Mouse (Mus musculus) stomach, embryonic 16.5 days (tissue): Measurements from ENCODE around the gene Kif18a. TPM values are rescaled to one million over a fixed set of nuclear protein-coding genes. Genes with fewer than 3 reads are reported as not detected.
A peak's percentile ranks its signal among the peaks of the same experiment; 100 is the strongest.

Experiments used
- ATAC-seq: fragments of 200-750 bp; cut with Nextera tagmentation; 2 replicates; pipeline ENCODE4 v1.8.0; 2017; ENCODE audit warnings: moderate number of reproducible peaks, moderate TSS enrichment; ENCODE audit not compliant: insufficient read depth, low FRiP score
- H3K27ac ChIP-seq: fragments of 300-500 bp; sonication (generic); 2 replicates; pipeline ENCODE4 v1.5.1; 2014; ENCODE audit warnings: low read length
- H3K27me3 ChIP-seq: fragments of 300-500 bp; sonication (generic); 2 replicates; pipeline ENCODE4 v1.6.1; 2014; ENCODE audit warnings: low read length, control low read depth, mixed read lengths; ENCODE audit not compliant: control insufficient read depth, insufficient read depth
- H3K36me3 ChIP-seq: fragments of 300-500 bp; sonication (generic); 2 replicates; pipeline ENCODE4 v1.6.1; 2014; ENCODE audit warnings: low read length; ENCODE audit not compliant: control insufficient read depth, insufficient read depth
- H3K4me1 ChIP-seq: fragments of 300-500 bp; sonication (generic); 2 replicates; pipeline ENCODE4 v1.6.1; 2014; ENCODE audit warnings: low read length, control low read depth, mixed read lengths; ENCODE audit not compliant: control insufficient read depth, insufficient read depth
- H3K4me2 ChIP-seq: fragments of 300-500 bp; sonication (generic); 2 replicates; pipeline ENCODE4 v1.6.1; 2014; ENCODE audit warnings: low read depth, low read length, mixed read lengths
- H3K4me3 ChIP-seq: fragments of 300-500 bp; sonication (generic); replicated peaks from 2 replicates; pipeline ENCODE4 v1.5.1; 2014; ENCODE audit warnings: mild to moderate bottlenecking, low read length
- H3K9ac ChIP-seq: fragments of 300-500 bp; sonication (generic); 2 replicates; pipeline ENCODE4 v1.6.1; 2014; ENCODE audit warnings: low read length
- H3K9me3 ChIP-seq: fragments of 300-500 bp; sonication (generic); replicated peaks from 2 replicates; pipeline ENCODE4 v1.6.1; 2016; ENCODE audit warnings: low read length, control low read depth; ENCODE audit not compliant: control insufficient read depth
- WGBS: fragments of 180-500 bp; shearing (Covaris S2); extraction: QIAGEN DNeasy Blood & Tissue Kit; methylation state at CpG from one replicate; pipeline ENCODE4 v1.1.7; 2014; 5-methylcytosine and 5-hydroxymethylcytosine counted together
- polyA plus RNA-seq: library from polyadenylated mRNA; unstranded; fragments of >200 nt; fragmentation: Nextera tagmentation; extraction: Ambion mirVana; gene quantifications from 2 replicates; pipeline ENCODE4 v1.2.1, GENCODE M21; 2015

Kif18a gene
- polyA plus RNA-seq, result 14.2 and 16.6 TPM in 2 replicates

GRCm38 (mm10) chr2:109280600-109281340 lies at the start of gene Kif18a, which contains the start of gene Mettl15:
TSS of gene Kif18a (plus strand) at chr2:109280738.
TSS of gene Mettl15 (minus strand) at chr2:109280748.
- WGBS, result under 1% methylated on average over 51 of the region's 51 CpGs

GRCm38 (mm10) chr2:109233876-109234275 lies 46.7 kb upstream of the Kif18a start:
- Histone ChIP-seq H3K9me3 (no peaks in the 10 kb centered on the region), H3K27ac (no peak overlapping the region), H3K4me1 (no peaks in the 10 kb centered on the region), H3K4me3 (no peak overlapping the region), H3K4me2 (no peak overlapping the region), H3K36me3 (no peaks in the 10 kb centered on the region), H3K27me3 (no peaks in the 10 kb centered on the region), H3K9ac (no peak overlapping the region)
- WGBS, result 81% methylated on average over 4 of the region's 4 CpGs
- ATAC-seq, result no peak

More at GRCm38 (mm10) chr2:109280600-109281340, at the start of gene Kif18a, which contains the start of gene Mettl15:
- Histone ChIP-seq H3K27ac (peak within 1 kb of the TSS; percentile 85), H3K4me2 (peak within 1 kb of the TSS; percentile 77), H3K27me3 (no peaks in the 10 kb centered on the region), H3K9ac (peak within 1 kb of the TSS; percentile 88), H3K9me3 (no peaks in the 10 kb centered on the region), H3K4me3 (peak within 1 kb of the TSS; percentile 87), H3K4me1 (peaks cover 11% of the 10 kb centered on the region; the same call in 1 of the 2 replicates), H3K36me3 (no peaks in the 10 kb centered on the region)
- peak; percentile 98 for ATAC-seq

GRCm38 (mm10) chr2:109235741-109236140 lies 44.8 kb upstream of the Kif18a start:
- Histone ChIP-seq H3K36me3 (no peaks in the 10 kb centered on the region), H3K4me3 (no peak overlapping the region), H3K27me3 (no peaks in the 10 kb centered on the region), H3K4me1 (no peaks in the 10 kb centered on the region), H3K9ac (no peak overlapping the region), H3K4me2 (no peak overlapping the region), H3K27ac (no peak overlapping the region), H3K9me3 (no peaks in the 10 kb centered on the region)
- 82% methylated on average over 1 of the region's 1 CpGs for WGBS
- ATAC-seq, result no peak

- Histone ChIP-seq H3K4me2 (no peak overlapping the region), H3K9ac (no peak overlapping the region), H3K4me3 (no peak overlapping the region), H3K27ac (no peak overlapping the region), H3K36me3 (no peaks in the 10 kb centered on the region), H3K4me1 (no peaks in the 10 kb centered on the region), H3K27me3 (no peaks in the 10 kb centered on the region), H3K9me3 (no peaks in the 10 kb centered on the region)
- ATAC-seq, result no peak
- 63% methylated on average over 3 of the region's 3 CpGs for WGBS
Observed at GRCm38 (mm10) chr2:109241947-109242346, 38.6 kb upstream of the Kif18a start.

GRCm38 (mm10) chr2:109262779-109263178 lies 17.8 kb upstream of the Kif18a start:
- no peak overlapping the region for H3K4me2 ChIP-seq
- no peak overlapping the region for H3K9ac ChIP-seq
- H3K9me3 ChIP-seq, result no peaks in the 10 kb centered on the region
- no peaks in the 10 kb centered on the region for H3K36me3 ChIP-seq
- H3K4me3 ChIP-seq, result no peak overlapping the region
- H3K27me3 ChIP-seq, result no peaks in the 10 kb centered on the region
- no peak overlapping the region for H3K27ac ChIP-seq
- no peaks in the 10 kb centered on the region for H3K4me1 ChIP-seq
- WGBS, result 81% methylated on average over 1 of the region's 1 CpGs
- no peak for ATAC-seq

GRCm38 (mm10) chr2:109273098-109273497 lies 7.4 kb upstream of the Kif18a start:
- Histone ChIP-seq H3K4me3 (no peak overlapping the region), H3K9ac (no peak overlapping the region), H3K4me1 (no peaks in the 10 kb centered on the region), H3K4me2 (no peak overlapping the region), H3K9me3 (no peaks in the 10 kb centered on the region), H3K27me3 (no peaks in the 10 kb centered on the region), H3K27ac (no peak overlapping the region), H3K36me3 (no peaks in the 10 kb centered on the region)
- ATAC-seq, result no peak
- 79% methylated on average over 1 of the region's 1 CpGs for WGBS

- no peak for ATAC-seq
- H3K36me3 ChIP-seq, result no peaks in the 10 kb centered on the region
- peak overlapping the region; percentile 46; the same call in 1 of the 2 replicates for H3K27ac ChIP-seq
- peak overlapping the region; percentile 70 for H3K4me2 ChIP-seq
- 4% methylated on average over 7 of the region's 7 CpGs for WGBS
- H3K4me3 ChIP-seq, result peak overlapping the region; percentile 75
- H3K9ac ChIP-seq, result peak overlapping the region; percentile 82
- no peaks in the 10 kb centered on the region for H3K27me3 ChIP-seq
- no peaks in the 10 kb centered on the region for H3K9me3 ChIP-seq
- peaks cover 11% of the 10 kb centered on the region; the same call in 1 of the 2 replicates for H3K4me1 ChIP-seq
Observed at GRCm38 (mm10) chr2:109277593-109277992, 2.9 kb upstream of the Kif18a start.

- Histone ChIP-seq H3K4me1 (peaks cover 11% of the 10 kb centered on the region; the same call in 1 of the 2 replicates), H3K27me3 (no peaks in the 10 kb centered on the region), H3K9me3 (no peaks in the 10 kb centered on the region), H3K27ac (peak overlapping the region; percentile 46; the same call in 1 of the 2 replicates), H3K4me3 (peak overlapping the region; percentile 75), H3K9ac (peak overlapping the region; percentile 82), H3K4me2 (peak overlapping the region; percentile 70), H3K36me3 (no peaks in the 10 kb centered on the region)
- under 1% methylated on average over 16 of the region's 16 CpGs for WGBS
- ATAC-seq, result no peak
Observed at GRCm38 (mm10) chr2:109278036-109278435, 2.5 kb upstream of the Kif18a start.

- 7% methylated on average over 4 of the region's 4 CpGs for WGBS
- no peaks in the 10 kb centered on the region for H3K27me3 ChIP-seq
- H3K4me2 ChIP-seq, result peak overlapping the region; percentile 54
- peaks cover 11% of the 10 kb centered on the region; the same call in 1 of the 2 replicates for H3K4me1 ChIP-seq
- ATAC-seq, result no peak
- H3K9ac ChIP-seq, result peak overlapping the region; percentile 74
- peak overlapping the region; percentile 64; the same call in 1 of the 2 replicates for H3K27ac ChIP-seq
- no peaks in the 10 kb centered on the region for H3K36me3 ChIP-seq
- no peaks in the 10 kb centered on the region for H3K9me3 ChIP-seq
- peak overlapping the region; percentile 87 for H3K4me3 ChIP-seq
Observed at GRCm38 (mm10) chr2:109280272-109280599, 302 bp upstream of the Kif18a start.
